12 mouse cellular contexts compared by ENCODE assay signal in the genomic region with DNA sequence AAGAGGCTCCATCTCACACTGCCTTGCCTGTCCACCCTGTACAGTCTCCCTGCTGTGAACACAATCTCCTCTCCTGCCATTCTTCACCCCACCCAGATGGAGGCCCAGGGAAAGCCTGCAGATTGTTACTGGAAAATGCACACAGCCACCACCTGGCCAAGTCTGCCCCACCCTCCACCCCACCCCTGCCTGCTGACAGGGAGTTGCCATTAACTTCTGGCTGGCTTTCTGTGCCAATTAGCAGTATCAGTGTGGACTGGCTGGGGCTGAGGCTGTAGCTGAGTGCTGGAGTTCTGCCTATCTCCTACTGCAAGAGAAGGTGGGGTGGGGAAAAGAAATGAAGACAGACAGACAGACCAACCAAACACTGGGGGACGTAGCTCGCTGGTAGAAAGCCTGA. TPM values are rescaled to one million over a fixed set of nuclear protein-coding genes. Genes with fewer than 3 reads are reported as not detected.
DNase-seq lines count a peak whose midpoint lies in the region; ATAC-seq and TF ChIP-seq lines count a peak whose summit lies in the region.
"Had no signal": no experiment of that assay in that cellular context is flagged by ENCODE, and none has a peak within 500 bp of the region (broad histone marks: within the 10 kb centered on the region; RNA-seq: fewer than 3 reads in every experiment).

No protein-coding gene starts in this region.

- no peak overlapping the region for H3K4me3 ChIP-seq in forebrain, embryonic 14.5 days (ENCODE audit: low read depth, low read length)
- H3K4me3 ChIP-seq in forebrain, embryonic 11.5 days (ENCODE audit: low read depth, low read length): no peak overlapping the region
- no peak overlapping the region for H3K4me3 ChIP-seq in embryonic facial prominence, embryonic 12.5 days
- H3K4me3 ChIP-seq in small intestine, adult 2 months (ENCODE audit: low read depth, low read length): no peak overlapping the region
- no peak overlapping the region for H3K4me3 ChIP-seq in hindbrain, embryonic 10.5 days
- H3K4me3 ChIP-seq: neural tube, embryonic 12.5 days had no signal

- peak; percentile 32 for DNase-seq in forebrain, embryonic 14.5 days (ENCODE audit: low spot score)
- DNase-seq in forebrain, embryonic 11.5 days (ENCODE audit: low spot score): no peak
- peak; percentile 69 for DNase-seq in kidney, adult 9 months
- DNase-seq in hindbrain, embryonic 10.5 days (ENCODE audit: low spot score): no peak
- no peak for DNase-seq in cerebellum, adult 18-20 months
- DNase-seq in adrenal gland, adult 2 months: no peak
- DNase-seq: thymus, adult 18-20 months had no signal

- ATAC-seq in forebrain, embryonic 14.5 days: peak; percentile 42; the same call in 1 of the 2 replicates
- no peak for ATAC-seq in forebrain, embryonic 11.5 days (replicated peaks; ENCODE audit: low FRiP score)
- ATAC-seq in embryonic facial prominence, embryonic 12.5 days (ENCODE audit: insufficient number of reproducible peaks, insufficient read depth, low FRiP score, low TSS enrichment): no peak
- ATAC-seq: hindbrain, postnatal 0 days had no signal

- H3K9me3 ChIP-seq in forebrain, embryonic 14.5 days (replicated peaks; ENCODE audit: control insufficient read depth, low read length): no peaks in the 10 kb centered on the region
- no peaks in the 10 kb centered on the region for H3K9me3 ChIP-seq in forebrain, embryonic 11.5 days (ENCODE audit: control insufficient read depth, low read length)
- H3K9me3 ChIP-seq in embryonic facial prominence, embryonic 12.5 days: no peaks in the 10 kb centered on the region
- H3K9me3 ChIP-seq in hindbrain, embryonic 10.5 days: no peaks in the 10 kb centered on the region
- H3K9me3 ChIP-seq: neural tube, embryonic 12.5 days had no signal

- no peak overlapping the region for H3K4me2 ChIP-seq in forebrain, embryonic 14.5 days (ENCODE audit: low read length)
- H3K4me2 ChIP-seq in forebrain, embryonic 11.5 days (ENCODE audit: low read depth, low read length, severe bottlenecking): no peak overlapping the region
- no peak overlapping the region for H3K4me2 ChIP-seq in embryonic facial prominence, embryonic 12.5 days (replicated peaks)
- H3K4me2 ChIP-seq: neural tube, embryonic 12.5 days had no signal

- no peaks in the 10 kb centered on the region for H3K27me3 ChIP-seq in forebrain, embryonic 14.5 days (replicated peaks; ENCODE audit: control insufficient read depth, insufficient read depth, low read length)
- no peaks in the 10 kb centered on the region for H3K27me3 ChIP-seq in forebrain, embryonic 11.5 days (ENCODE audit: control insufficient read depth, insufficient read depth, low read length)
- no peaks in the 10 kb centered on the region for H3K27me3 ChIP-seq in embryonic facial prominence, embryonic 12.5 days
- no peaks in the 10 kb centered on the region for H3K27me3 ChIP-seq in small intestine, adult 2 months (ENCODE audit: control insufficient read depth, insufficient read depth, low read length)
- no peaks in the 10 kb centered on the region for H3K27me3 ChIP-seq in hindbrain, embryonic 10.5 days (ENCODE audit: insufficient read depth, poor library complexity, severe bottlenecking)
- H3K27me3 ChIP-seq: neural tube, embryonic 12.5 days had no signal

- TF ChIP-seq CTCF in small intestine, adult 2 months (IDR thresholded peaks at IDR 0.05; ENCODE audit: extremely low read depth, insufficient read length, insufficient replicate concordance, low read depth, low read length): no peak

- H3K27ac ChIP-seq in forebrain, embryonic 14.5 days (ENCODE audit: low read depth, low read length): no peak overlapping the region; the same call in 1 of the 2 replicates
- H3K27ac ChIP-seq in forebrain, embryonic 11.5 days (ENCODE audit: low read depth, low read length): no peak overlapping the region
- 0 out of 2 replicates have a peak overlapping the region, but pooled peaks have one; percentile 26 for H3K27ac ChIP-seq in embryonic facial prominence, embryonic 12.5 days
- peak overlapping the region; percentile 85 for H3K27ac ChIP-seq in small intestine, adult 2 months (ENCODE audit: insufficient read depth, low read depth, low read length)
- no peak overlapping the region for H3K27ac ChIP-seq in hindbrain, embryonic 10.5 days
- H3K27ac ChIP-seq: hindbrain, postnatal 0 days; neural tube, embryonic 12.5 days had no signal

- WGBS in forebrain, embryonic 14.5 days: 88% methylated on average over 2 of the region's 2 CpGs
- WGBS in forebrain, embryonic 11.5 days: 84% methylated on average over 2 of the region's 2 CpGs
- 61% methylated on average over 2 of the region's 2 CpGs for WGBS in embryonic facial prominence, embryonic 12.5 days
- 13% methylated on average over 2 of the region's 2 CpGs for WGBS in small intestine, adult 2 months
- 78% methylated on average over 2 of the region's 2 CpGs for WGBS in hindbrain, embryonic 10.5 days

- no peak; the same call in 1 of the 2 replicates for TF ChIP-seq POLR2A in small intestine, adult 2 months (IDR thresholded peaks at IDR 0.05; ENCODE audit: low read depth, low read length)

- no peaks in the 10 kb centered on the region for H3K36me3 ChIP-seq in forebrain, embryonic 14.5 days (ENCODE audit: control insufficient read depth, insufficient read depth, low read length)
- H3K36me3 ChIP-seq in forebrain, embryonic 11.5 days (ENCODE audit: control insufficient read depth, insufficient read depth, low read length): no peaks in the 10 kb centered on the region
- H3K36me3 ChIP-seq in embryonic facial prominence, embryonic 12.5 days: no peaks in the 10 kb centered on the region
- H3K36me3 ChIP-seq in small intestine, adult 2 months (ENCODE audit: control insufficient read depth, insufficient read depth, low read length): no peaks in the 10 kb centered on the region
- H3K36me3 ChIP-seq in hindbrain, embryonic 10.5 days: no peaks in the 10 kb centered on the region
- H3K36me3 ChIP-seq: neural tube, embryonic 12.5 days had no signal

- peaks cover 3% of the 10 kb centered on the region; the same call in 1 of the 2 replicates for H3K4me1 ChIP-seq in forebrain, embryonic 14.5 days (ENCODE audit: control insufficient read depth, insufficient read depth, low read length)
- no peaks in the 10 kb centered on the region for H3K4me1 ChIP-seq in forebrain, embryonic 11.5 days (replicated peaks; ENCODE audit: control insufficient read depth, insufficient read depth, low read length)
- 0 out of 2 replicates have a peak, but pooled peaks cover 7% of the 10 kb centered on the region for H3K4me1 ChIP-seq in embryonic facial prominence, embryonic 12.5 days
- H3K4me1 ChIP-seq in small intestine, adult 2 months (ENCODE audit: control insufficient read depth, insufficient read depth, insufficient read length, low read length): peaks cover 38% of the 10 kb centered on the region
- peaks cover 16% of the 10 kb centered on the region for H3K4me1 ChIP-seq in hindbrain, embryonic 10.5 days (replicated peaks)
- H3K4me1 ChIP-seq: neural tube, embryonic 12.5 days had no signal

- no peak overlapping the region for H3K9ac ChIP-seq in forebrain, embryonic 14.5 days (ENCODE audit: low read length)
- no peak overlapping the region for H3K9ac ChIP-seq in forebrain, embryonic 11.5 days (ENCODE audit: low read length)
- H3K9ac ChIP-seq in embryonic facial prominence, embryonic 12.5 days: no peak overlapping the region
- H3K9ac ChIP-seq: neural tube, embryonic 12.5 days had no signal

RNA-seq across cellular contexts. Expression of a gene that starts 10.5 kb away (rescaled TPM):
- polyA plus RNA-seq in forebrain, embryonic 14.5 days (2014; fragmentation: Nextera tagmentation; extraction: Ambion mirVana): 106 and 145 TPM in 2 replicates
- polyA plus RNA-seq in forebrain, embryonic 11.5 days (2014; fragmentation: Nextera tagmentation; extraction: Ambion mirVana): 355 and 365 TPM in 2 replicates
- 312 and 318 TPM in 2 replicates for polyA plus RNA-seq in embryonic facial prominence, embryonic 12.5 days (2016; fragmentation: Nextera tagmentation; extraction: Ambion mirVana)
- polyA plus RNA-seq in small intestine, adult 2 months (2012; rRNA removed): 4.3 and 9.5 TPM in 2 replicates
- 338 and 392 TPM in 2 replicates for polyA plus RNA-seq in hindbrain, embryonic 10.5 days (2016; fragmentation: Nextera tagmentation; extraction: Ambion mirVana)
- total RNA-seq in adrenal gland, adult 2 months (2021): 1 to 10 TPM; 1.1 to 2.8 TPM
- polyA plus RNA-seq in adrenal gland, adult 2 months (2012; rRNA removed): 2.1 and 2.6 TPM in 2 replicates

RNA-seq across cellular contexts. Expression of a gene that starts 12.7 kb away (rescaled TPM):
- 44.9 and 67.8 TPM in 2 replicates for polyA plus RNA-seq in forebrain, embryonic 14.5 days (2014; fragmentation: Nextera tagmentation; extraction: Ambion mirVana)
- 118 and 124 TPM in 2 replicates for polyA plus RNA-seq in forebrain, embryonic 11.5 days (2014; fragmentation: Nextera tagmentation; extraction: Ambion mirVana)
- polyA plus RNA-seq in embryonic facial prominence, embryonic 12.5 days (2016; fragmentation: Nextera tagmentation; extraction: Ambion mirVana): 117 and 129 TPM in 2 replicates
- polyA plus RNA-seq in small intestine, adult 2 months (2012; rRNA removed): 22.8 and 52.2 TPM in 2 replicates
- 106 and 132 TPM in 2 replicates for polyA plus RNA-seq in hindbrain, embryonic 10.5 days (2016; fragmentation: Nextera tagmentation; extraction: Ambion mirVana)
- 1 to 10 TPM; 2.2 to 3.1 TPM for total RNA-seq in adrenal gland, adult 2 months (2021)
- 8.6 and 10.2 TPM in 2 replicates for polyA plus RNA-seq in adrenal gland, adult 2 months (2012; rRNA removed)

RNA-seq across cellular contexts. Expression of a gene that starts 12.8 kb away (rescaled TPM):
- polyA plus RNA-seq in forebrain, embryonic 14.5 days (2014; fragmentation: Nextera tagmentation; extraction: Ambion mirVana): 4.4 and 5.7 TPM in 2 replicates
- polyA plus RNA-seq in forebrain, embryonic 11.5 days (2014; fragmentation: Nextera tagmentation; extraction: Ambion mirVana): 6.0 and 6.8 TPM in 2 replicates
- polyA plus RNA-seq in embryonic facial prominence, embryonic 12.5 days (2016; fragmentation: Nextera tagmentation; extraction: Ambion mirVana): 4.3 and 4.9 TPM in 2 replicates
- 4.3 and 11.1 TPM in 2 replicates for polyA plus RNA-seq in small intestine, adult 2 months (2012; rRNA removed)
- polyA plus RNA-seq in hindbrain, embryonic 10.5 days (2016; fragmentation: Nextera tagmentation; extraction: Ambion mirVana): 3.8 and 4.0 TPM in 2 replicates
- total RNA-seq in adrenal gland, adult 2 months (2021): 1 to 10 TPM; 5.5 to 6.8 TPM
- 9.3 and 9.6 TPM in 2 replicates for polyA plus RNA-seq in adrenal gland, adult 2 months (2012; rRNA removed)

RNA-seq across cellular contexts. Expression of a gene that starts 22.0 kb away (rescaled TPM):
- polyA plus RNA-seq in forebrain, embryonic 14.5 days (2014; fragmentation: Nextera tagmentation; extraction: Ambion mirVana): not detected in 2 replicates
- not detected in 2 replicates for polyA plus RNA-seq in forebrain, embryonic 11.5 days (2014; fragmentation: Nextera tagmentation; extraction: Ambion mirVana)
- polyA plus RNA-seq in embryonic facial prominence, embryonic 12.5 days (2016; fragmentation: Nextera tagmentation; extraction: Ambion mirVana): not detected in 2 replicates
- 0.11 TPM in 1 of 2 replicates, not detected in the other for polyA plus RNA-seq in small intestine, adult 2 months (2012; rRNA removed)
- polyA plus RNA-seq in hindbrain, embryonic 10.5 days (2016; fragmentation: Nextera tagmentation; extraction: Ambion mirVana): not detected in 2 replicates
- total RNA-seq in adrenal gland, adult 2 months (2021): not detected
- not detected in 2 replicates for polyA plus RNA-seq in adrenal gland, adult 2 months (2012; rRNA removed)
- total RNA-seq: liver, adult 2 months had no signal
- polyA plus RNA-seq: hindbrain, postnatal 0 days; liver, adult 2 months; neural tube, embryonic 12.5 days had no signal

RNA-seq across cellular contexts. Expression of a gene that starts 29.1 kb away (rescaled TPM):
- 0.41 and 1.3 TPM in 2 replicates for polyA plus RNA-seq in forebrain, embryonic 14.5 days (2014; fragmentation: Nextera tagmentation; extraction: Ambion mirVana)
- 0.55 and 0.87 TPM in 2 replicates for polyA plus RNA-seq in forebrain, embryonic 11.5 days (2014; fragmentation: Nextera tagmentation; extraction: Ambion mirVana)
- 0.54 and 1.3 TPM in 2 replicates for polyA plus RNA-seq in embryonic facial prominence, embryonic 12.5 days (2016; fragmentation: Nextera tagmentation; extraction: Ambion mirVana)
- polyA plus RNA-seq in small intestine, adult 2 months (2012; rRNA removed): 0.06 TPM in 1 of 2 replicates, not detected in the other
- 0.30 and 0.31 TPM in 2 replicates for polyA plus RNA-seq in hindbrain, embryonic 10.5 days (2016; fragmentation: Nextera tagmentation; extraction: Ambion mirVana)
- total RNA-seq in adrenal gland, adult 2 months (2021): 1 to 10 TPM in 1 of 2 experiments, under 1 TPM in 1; 0.59 to 1.0 TPM
- polyA plus RNA-seq in adrenal gland, adult 2 months (2012; rRNA removed): 0.08 TPM in 1 of 2 replicates, not detected in the other
- total RNA-seq: hindbrain, postnatal 0 days had no signal
- polyA plus RNA-seq: neural tube, embryonic 12.5 days had no signal

Comparison
In these comparisons a context has a peak if more than half of its experiments do, and no peak if none do; other contexts are left out.
1. DNase-seq: peak in forebrain, embryonic 14.5 days (single experiment) and kidney, adult 9 months (single experiment); none in forebrain, embryonic 11.5 days (single experiment), hindbrain, embryonic 10.5 days (single experiment), cerebellum, adult 18-20 months (0 of 2) and adrenal gland, adult 2 months (single experiment).
2. H3K27ac ChIP-seq: peak in embryonic facial prominence, embryonic 12.5 days (single experiment) and small intestine, adult 2 months (single experiment); none in forebrain, embryonic 14.5 days (single experiment), forebrain, embryonic 11.5 days (single experiment) and hindbrain, embryonic 10.5 days (single experiment).
3. RNA of a gene that starts 10.5 kb away (polyA plus RNA-seq): 355 to 365 TPM in forebrain, embryonic 11.5 days, 338 to 392 TPM in hindbrain, embryonic 10.5 days, 312 to 318 TPM in embryonic facial prominence, embryonic 12.5 days and 106 to 145 TPM in forebrain, embryonic 14.5 days; 4.3 to 9.5 TPM in small intestine, adult 2 months and 2.1 to 2.6 TPM in adrenal gland, adult 2 months; every median in the first group is over 10 times any median in the second.